Mouse (Mus musculus) lung, postnatal 0 days (tissue): ENCODE measurements at regions not wholly inside any gene's neighbourhood (a gene's known extent, or its start where the extent isn't known, plus 50 kb on each side); places are given as distances from the start of the nearest gene placed in this dataset.

ENCODE experiments used
- ATAC-seq: fragments of 200-750 bp; cut with Nextera tagmentation; 2 replicates; pipeline ENCODE4 v1.8.0; 2017; ENCODE audit warnings: moderate library complexity
- DNase-seq: peaks from one replicate; pipeline ENCODE4 v3.0.0-alpha.2; 2016; ENCODE audit warnings: low spot score
- H3K27ac ChIP-seq: fragments of 300-500 bp; sonication (generic); 2 replicates; pipeline ENCODE4 v1.5.1; 2014; ENCODE audit warnings: antibody characterized with exemption, mild to moderate bottlenecking, low read length, mixed read lengths
- H3K27me3 ChIP-seq: fragments of 300-500 bp; sonication (generic); replicated peaks from 2 replicates; pipeline ENCODE4 v1.6.1; 2014; ENCODE audit warnings: low read length, mixed read lengths; ENCODE audit not compliant: insufficient read depth
- H3K36me3 ChIP-seq: fragments of 300-500 bp; sonication (generic); 2 replicates; pipeline ENCODE4 v1.6.1; 2014; ENCODE audit warnings: low read length, mixed read lengths; ENCODE audit not compliant: insufficient read depth
- H3K4me1 ChIP-seq: fragments of 300-500 bp; sonication (generic); 2 replicates; pipeline ENCODE4 v1.6.1; 2014; ENCODE audit warnings: antibody characterized with exemption, low read depth, low read length, mixed read lengths; ENCODE audit not compliant: insufficient read depth
- H3K4me2 ChIP-seq: fragments of 300-500 bp; sonication (generic); replicated peaks from 2 replicates; pipeline ENCODE4 v1.6.1; 2014; ENCODE audit warnings: low read depth, mild to moderate bottlenecking, low read length, moderate library complexity, mixed read lengths
- H3K4me3 ChIP-seq: fragments of 300-500 bp; sonication (generic); 2 replicates; pipeline ENCODE4 v1.5.1; 2014; ENCODE audit warnings: low read depth, low read length
- H3K9ac ChIP-seq: fragments of 300-500 bp; sonication (generic); replicated peaks from 2 replicates; pipeline ENCODE4 v1.6.1; 2014; ENCODE audit warnings: low read depth, mild to moderate bottlenecking
- H3K9me3 ChIP-seq: fragments of 300-500 bp; sonication (generic); 2 replicates; pipeline ENCODE4 v1.6.1; 2016; ENCODE audit warnings: low read length, mixed read lengths
- CTCF ChIP-seq: IDR thresholded peaks from 2 replicates; pipeline ENCODE4 v1.5.1; 2016; ENCODE audit warnings: antibody characterized with exemption, mild to moderate bottlenecking
- EP300 ChIP-seq: IDR thresholded peaks from 2 replicates; pipeline ENCODE4 v1.6.1; 2016; ENCODE audit warnings: antibody characterized with exemption, mild to moderate bottlenecking, control low read depth
- WGBS: fragments of 180-500 bp; shearing (Covaris S2); extraction: QIAGEN DNeasy Blood & Tissue Kit; methylation state at CpG from one replicate; pipeline ENCODE4 v1.1.7; 2014; 5-methylcytosine and 5-hydroxymethylcytosine counted together

DNA sequence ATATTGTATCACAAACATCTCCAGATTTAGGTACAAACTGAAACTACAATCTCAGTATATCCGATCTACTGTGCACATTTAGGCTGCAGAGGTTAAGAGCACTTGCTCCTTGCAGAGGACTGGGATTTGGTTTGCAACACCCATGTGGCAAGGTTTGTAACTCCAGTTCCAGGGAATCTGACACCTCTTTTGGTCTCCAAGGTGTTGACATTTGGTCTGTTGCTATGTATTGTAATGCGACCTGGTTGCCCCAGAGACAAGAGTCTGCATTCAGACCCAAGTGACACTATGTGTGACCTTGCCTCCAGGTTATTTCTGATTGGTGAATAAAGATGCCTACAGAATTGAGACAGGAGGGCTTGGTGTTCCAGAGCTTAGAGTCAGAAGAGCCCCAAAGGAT, 105.0 kb downstream of the Tas2r134 start:
- no peak overlapping the region for H3K27ac ChIP-seq
- WGBS, result 34% methylated on average over 2 of the region's 2 CpGs
- H3K9ac ChIP-seq, result no peak overlapping the region
- DNase-seq, result peak; percentile 8
- H3K4me2 ChIP-seq, result no peak overlapping the region
- no peaks in the 10 kb centered on the region for H3K4me1 ChIP-seq
- H3K9me3 ChIP-seq, result no peaks in the 10 kb centered on the region
- H3K4me3 ChIP-seq, result no peak overlapping the region
- TF ChIP-seq CTCF, result no peak
- no peaks in the 10 kb centered on the region for H3K36me3 ChIP-seq
- no peak for ATAC-seq
- H3K27me3 ChIP-seq, result no peaks in the 10 kb centered on the region

GRCm38 (mm10) chr2:51733218-51733617, 105.9 kb downstream of the Tas2r134 start:
- H3K4me2 ChIP-seq, result no peak overlapping the region
- no peak for TF ChIP-seq CTCF
- TF ChIP-seq EP300, result no peak
- no peak overlapping the region for H3K4me3 ChIP-seq
- WGBS, result 79% methylated on average over 3 of the region's 3 CpGs
- no peaks in the 10 kb centered on the region for H3K4me1 ChIP-seq
- H3K9ac ChIP-seq, result no peak overlapping the region
- DNase-seq (no peak), ATAC-seq (no peak)
- H3K27ac ChIP-seq, result no peak overlapping the region
- no peaks in the 10 kb centered on the region for H3K27me3 ChIP-seq
- no peaks in the 10 kb centered on the region for H3K9me3 ChIP-seq
- H3K36me3 ChIP-seq, result no peaks in the 10 kb centered on the region

GRCm38 (mm10) chr2:51736452-51736851, 109.1 kb downstream of the Tas2r134 start:
- ATAC-seq (no peak), DNase-seq (no peak)
- Histone ChIP-seq H3K4me3 (no peak overlapping the region), H3K27ac (no peak overlapping the region), H3K36me3 (no peaks in the 10 kb centered on the region), H3K9me3 (no peaks in the 10 kb centered on the region), H3K4me1 (no peaks in the 10 kb centered on the region), H3K27me3 (no peaks in the 10 kb centered on the region), H3K9ac (no peak overlapping the region), H3K4me2 (no peak overlapping the region)
- TF ChIP-seq EP300 (no peak), CTCF (no peak)
- WGBS, result 46% methylated on average over 4 of the region's 4 CpGs

DNA sequence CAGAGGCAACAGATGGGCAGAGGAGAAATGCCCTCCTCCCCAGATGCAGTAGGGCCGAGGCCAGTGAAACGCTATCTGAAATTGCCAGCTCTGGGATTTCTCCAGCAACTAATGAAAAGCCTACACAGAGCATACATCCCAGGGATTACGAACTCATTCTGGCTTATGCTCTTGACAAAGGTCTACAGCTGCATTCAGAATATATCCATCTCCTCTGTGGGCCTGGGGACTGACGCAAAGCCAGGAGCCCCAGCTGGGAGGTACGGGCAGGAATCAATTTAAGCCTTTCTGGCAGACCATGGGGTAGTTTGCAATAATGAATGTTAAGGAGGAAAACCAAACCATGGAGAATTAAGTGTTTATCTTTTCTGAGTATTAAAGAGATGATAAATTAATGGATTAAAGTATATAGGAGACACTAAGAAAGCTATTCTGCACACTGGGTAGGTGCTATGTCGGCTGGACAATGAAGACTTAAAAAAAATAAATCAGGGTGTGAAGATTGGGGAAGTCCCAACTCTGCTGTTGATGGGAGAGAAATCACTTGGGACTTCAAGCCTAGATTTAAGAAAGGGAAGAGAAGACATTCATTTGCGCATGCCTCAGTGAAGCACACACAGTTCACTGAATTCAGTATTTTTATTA, 120.5 kb downstream of the Tas2r134 start:
- H3K4me3 ChIP-seq, result no peak overlapping the region
- ATAC-seq (no peak), DNase-seq (no peak)
- no peak overlapping the region for H3K27ac ChIP-seq
- H3K27me3 ChIP-seq, result no peaks in the 10 kb centered on the region
- no peaks in the 10 kb centered on the region for H3K36me3 ChIP-seq
- 92% methylated on average over 7 of the region's 7 CpGs for WGBS
- H3K9me3 ChIP-seq, result no peaks in the 10 kb centered on the region
- TF ChIP-seq EP300, result no peak
- TF ChIP-seq CTCF, result no peak
- no peak overlapping the region for H3K9ac ChIP-seq
- no peak overlapping the region for H3K4me2 ChIP-seq
- no peaks in the 10 kb centered on the region for H3K4me1 ChIP-seq

DNA sequence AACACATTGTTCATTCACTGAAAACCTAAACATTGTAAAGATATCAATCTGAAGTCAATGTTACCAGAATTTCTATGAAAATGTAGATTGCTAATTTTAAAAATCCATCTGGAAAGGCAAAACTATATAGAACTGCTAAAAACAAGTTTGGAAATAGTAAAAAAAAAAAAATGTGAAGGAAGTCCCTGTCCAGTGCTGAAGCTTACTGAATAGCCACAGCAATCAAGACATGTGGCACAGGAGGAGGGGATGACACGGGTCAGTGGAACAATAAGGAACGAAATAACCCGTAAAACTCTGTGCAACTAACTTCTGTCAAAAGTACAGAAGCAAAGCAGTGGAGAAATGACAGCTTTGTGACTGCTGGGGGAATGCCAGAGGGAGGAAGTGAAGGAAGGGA, 121.9 kb downstream of the Tas2r134 start:
- Histone ChIP-seq H3K27ac (no peak overlapping the region), H3K4me1 (no peaks in the 10 kb centered on the region), H3K36me3 (no peaks in the 10 kb centered on the region), H3K9me3 (no peaks in the 10 kb centered on the region), H3K4me3 (no peak overlapping the region), H3K9ac (no peak overlapping the region), H3K27me3 (no peaks in the 10 kb centered on the region), H3K4me2 (no peak overlapping the region)
- no peak for TF ChIP-seq EP300
- TF ChIP-seq CTCF, result no peak
- 65% methylated on average over 3 of the region's 3 CpGs for WGBS
- ATAC-seq (no peak), DNase-seq (no peak)

DNA sequence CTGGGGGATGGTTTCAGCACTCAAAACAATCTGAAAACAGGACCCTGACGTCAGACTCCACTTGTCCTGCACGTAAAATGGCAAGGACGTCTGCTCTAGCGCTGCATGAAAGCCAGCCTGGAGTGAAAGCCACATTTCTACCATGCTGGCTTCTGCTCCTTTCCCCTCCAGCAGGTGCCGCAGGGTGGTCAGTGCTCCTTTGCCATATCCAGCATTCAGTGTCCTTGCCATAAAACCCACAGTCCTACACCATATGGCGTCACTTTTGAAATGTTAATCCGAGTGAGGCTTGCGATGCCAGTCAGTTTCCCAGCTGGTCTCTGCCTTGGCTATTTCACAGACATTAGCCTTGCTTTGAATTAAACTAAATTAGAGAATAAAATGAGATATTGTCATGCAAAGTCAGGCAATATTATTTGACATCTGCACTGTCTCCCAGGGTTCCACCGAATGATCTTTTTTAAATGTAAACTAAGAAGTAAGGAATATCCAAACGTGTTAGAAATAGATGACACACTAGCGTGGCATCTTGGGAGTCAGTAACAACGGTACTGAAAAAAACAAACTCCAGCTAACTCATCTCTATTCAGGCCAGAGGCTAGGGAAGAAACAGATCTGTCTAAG, 125.7 kb downstream of the Tas2r134 start:
- DNase-seq (no peak), ATAC-seq (no peak)
- 57% methylated on average over 12 of the region's 12 CpGs for WGBS
- Histone ChIP-seq H3K27me3 (no peaks in the 10 kb centered on the region), H3K4me2 (no peak overlapping the region), H3K4me3 (no peak overlapping the region), H3K9ac (no peak overlapping the region), H3K27ac (no peak overlapping the region), H3K9me3 (no peaks in the 10 kb centered on the region), H3K4me1 (no peaks in the 10 kb centered on the region), H3K36me3 (no peaks in the 10 kb centered on the region)
- TF ChIP-seq EP300 (no peak), CTCF (no peak)
